Mouse (Mus musculus): ENCODE results near the gene Spcs3. TPM values are rescaled to one million over a fixed set of nuclear protein-coding genes. Genes with fewer than 3 reads are reported as not detected.
A peak's percentile ranks its signal among the peaks of the same experiment; 100 is the strongest.
"Not testable (repeated sequence)": the region's sequence is repeated elsewhere in the genome, so short reads cannot be mapped to it uniquely, and the experiment has no call there.

Gene Spcs3
- 10 to 100 TPM; 53.6 to 54.0 TPM for total RNA-seq (2021)
- long read RNA-seq, experiment 1, transcript Spcs3-201 (5 exons, 3,466 nt), result major isoform, 105 of 114 reads
- long read RNA-seq, experiment 1, partial matches to known transcripts, result 1 of 114 reads
- long read RNA-seq, experiment 1, other reads (novel, unspliced or antisense), result 8 of 114 reads
- long read RNA-seq, experiment 2, transcript Spcs3-201 (5 exons, 3,466 nt), result major isoform, 80 of 91 reads
- long read RNA-seq, experiment 2, partial matches to known transcripts, result 2 of 91 reads
- long read RNA-seq, experiment 2, other reads (novel, unspliced or antisense), result 9 of 91 reads

DNA sequence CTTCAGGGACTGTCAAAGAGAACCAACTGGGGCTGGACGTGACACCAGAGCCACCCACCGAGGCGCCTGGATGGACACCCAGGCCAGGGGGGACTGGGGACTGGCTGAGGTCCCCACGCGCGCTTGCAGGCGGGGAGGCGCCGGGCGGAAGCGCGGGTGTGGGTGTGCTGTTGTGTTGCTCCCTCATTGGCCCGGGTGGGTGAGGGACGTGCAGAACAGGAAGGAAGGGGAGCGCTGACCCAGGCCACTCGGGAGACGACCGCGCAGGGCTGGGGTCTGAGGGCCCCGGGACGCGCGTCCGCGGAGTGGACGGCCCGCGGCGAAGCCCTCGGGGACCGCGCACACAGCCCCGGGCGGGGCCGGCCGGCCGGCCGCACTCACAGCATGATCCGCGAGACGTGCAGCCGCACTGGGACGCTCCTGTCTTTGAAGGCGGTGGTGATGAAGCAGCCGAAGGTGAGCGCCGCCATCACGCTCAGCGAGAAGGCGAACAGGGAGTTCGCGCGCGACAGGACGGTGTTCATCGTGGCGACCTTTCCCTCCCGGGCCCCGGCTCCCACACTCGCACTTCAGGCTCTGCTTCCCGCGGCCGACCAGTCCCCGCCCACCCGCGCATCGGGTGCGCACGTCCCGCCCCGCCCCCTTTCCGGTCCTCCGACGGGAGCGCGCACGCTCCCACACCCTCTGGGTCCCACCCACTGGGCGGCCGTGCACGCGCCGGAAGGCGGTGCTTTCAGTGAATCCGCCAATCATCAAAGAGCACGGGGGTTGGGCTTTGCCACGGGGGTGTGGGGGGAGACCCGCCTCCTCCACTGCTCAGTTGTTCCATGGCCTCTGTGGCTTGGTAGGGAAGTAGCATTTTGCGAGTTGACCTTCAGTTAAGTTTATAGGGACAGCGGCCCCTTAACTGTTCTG lies at the start of gene Spcs3, which contains the start of gene Asb5:
Gene Spcs3 (minus strand): TSS at position 617 of the 915 bp plus-strand sequence.
Gene Asb5 (plus strand): TSS at position 199 of the 915 bp plus-strand sequence.
- intact Hi-C loops (cut with DNase I), result loop anchor here (5.0 to 10.0 kb wide), 3 partner anchors 68 to 195 kb away; no protein-coding TSS in a partner anchor
- peak; percentile 96 for DNase-seq (ENCODE audit: low spot score in 2 of 2)

DNA sequence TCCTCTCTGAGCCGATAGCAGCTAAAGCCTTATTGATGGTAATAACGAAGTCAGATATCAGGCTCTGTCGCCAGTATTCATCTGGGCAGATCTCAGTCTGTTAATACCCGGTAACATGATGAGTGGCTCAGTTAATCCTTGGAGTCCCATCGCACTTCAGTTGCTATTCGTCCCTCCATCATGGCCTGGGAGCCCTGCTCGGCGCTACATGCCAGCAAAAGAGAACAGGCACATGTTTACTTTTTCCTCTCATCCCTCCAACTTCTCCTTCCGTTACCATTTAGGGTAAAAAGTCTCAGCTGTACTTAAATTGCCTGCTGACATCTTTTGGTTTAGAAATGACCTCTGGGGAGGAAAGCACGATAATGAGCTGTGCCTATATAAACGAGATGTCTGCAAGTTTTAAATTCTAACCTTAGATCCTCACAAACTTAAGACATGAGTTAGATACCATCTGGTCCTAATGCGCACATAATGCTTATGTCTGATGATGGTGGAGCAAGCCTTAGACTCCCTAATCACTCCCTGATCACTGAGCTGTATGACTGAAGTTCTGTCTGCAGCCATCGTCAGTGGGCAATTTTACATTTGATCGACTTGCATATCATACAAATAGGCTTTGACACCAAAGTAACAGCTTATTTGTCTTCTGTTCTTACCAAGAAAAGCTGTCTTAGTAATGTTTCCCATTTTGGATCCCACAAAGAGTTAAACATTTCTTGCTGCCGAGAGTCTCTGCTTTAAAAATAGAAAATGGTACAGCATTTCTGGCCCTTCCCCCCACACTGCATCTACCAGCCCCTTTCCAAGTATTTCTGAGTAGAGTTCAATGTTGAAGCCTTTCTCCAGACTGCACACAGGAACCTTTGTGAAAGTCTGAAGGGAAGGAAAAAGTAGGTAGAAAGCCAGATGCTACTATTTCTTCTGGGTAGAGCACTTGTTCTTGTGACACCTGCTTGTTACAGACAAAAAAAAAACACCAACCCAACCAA lies 41.1 kb upstream of the Spcs3 start:
- intact Hi-C loops (cut with DNase I), result no loop called here
- peak in 1 of 2 experiments; percentile 23 for DNase-seq (ENCODE audit: low spot score in 2 of 2)

DNA sequence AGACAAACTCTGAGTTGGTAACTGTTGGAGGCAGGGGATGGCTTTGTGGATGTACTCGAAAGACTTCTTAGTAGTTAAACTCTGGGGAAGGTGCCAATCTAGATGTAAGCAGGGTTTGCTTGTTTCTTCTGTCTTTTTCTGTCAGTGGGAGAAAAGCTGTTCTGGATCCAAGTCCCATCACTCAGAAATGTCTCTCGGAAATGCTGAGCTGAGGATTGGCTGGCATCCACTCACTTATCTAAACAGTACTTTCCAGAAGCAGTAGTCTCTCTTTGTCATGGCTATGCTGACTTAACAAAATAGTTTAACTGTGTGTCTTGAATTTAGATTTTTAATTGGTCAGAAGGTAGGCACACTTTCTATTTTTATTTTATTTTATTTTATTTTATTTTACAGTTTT lies 37.4 kb upstream of the Spcs3 start:
- intact Hi-C loops (cut with DNase I), result no loop called here

DNA sequence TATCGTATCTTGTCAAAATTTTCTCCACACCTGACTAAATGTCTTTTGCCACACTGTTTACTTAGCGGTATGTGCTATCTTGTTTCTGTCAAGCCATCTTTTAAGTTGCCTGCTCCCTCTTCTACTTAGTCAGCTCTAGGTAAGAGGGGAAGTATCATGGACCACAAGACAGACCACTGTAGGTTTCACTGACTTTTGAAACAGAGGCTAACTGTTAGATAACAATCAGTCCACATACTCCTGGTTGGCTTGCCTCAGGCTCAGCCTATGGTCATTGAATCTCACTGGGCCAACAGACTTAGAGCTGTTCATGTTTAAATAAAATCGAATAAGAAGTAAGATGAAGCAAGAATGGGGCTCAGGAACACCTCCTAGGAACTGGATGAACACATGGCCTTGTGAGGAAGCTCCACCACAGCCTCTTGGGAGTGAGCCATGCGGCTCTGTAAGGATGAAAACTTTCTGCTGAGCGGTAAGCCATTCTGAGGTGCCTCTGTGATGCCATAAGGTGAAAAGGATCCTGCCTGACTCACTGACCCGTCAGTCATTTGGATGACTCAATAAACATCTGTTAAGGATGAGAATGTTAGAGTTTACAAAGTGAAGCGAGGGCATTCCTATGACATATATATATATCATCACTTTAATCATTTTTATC lies 35.9 kb upstream of the Spcs3 start:
- no peak for DNase-seq (ENCODE audit: low spot score in 2 of 2)
- intact Hi-C loops (cut with DNase I), result no loop called here

More for the DNA sequence above, 37.4 kb upstream of the Spcs3 start:
- no peak for DNase-seq (ENCODE audit: low spot score in 2 of 2)

DNA sequence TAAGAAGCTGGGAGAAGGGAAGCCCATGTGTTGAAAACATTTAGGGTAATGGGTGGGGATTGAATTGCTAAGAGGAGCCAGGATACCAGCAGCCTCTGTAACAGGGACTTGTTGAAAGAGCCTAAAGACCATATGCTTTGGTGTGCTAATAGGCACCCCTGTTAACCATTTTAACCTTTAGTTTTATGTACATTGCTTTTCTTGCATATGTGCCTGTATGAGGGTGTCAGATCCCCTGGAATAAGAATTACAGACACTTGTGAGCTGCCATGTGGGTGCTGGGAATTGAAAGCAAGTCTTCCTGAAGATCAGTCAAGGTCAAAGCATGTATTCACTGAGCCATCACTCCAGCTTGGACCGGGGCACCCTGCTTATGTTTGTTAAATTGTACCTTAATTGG lies 35.4 kb upstream of the Spcs3 start:
- no peak for DNase-seq (ENCODE audit: low spot score in 2 of 2)
- intact Hi-C loops (cut with DNase I), result no loop called here

DNA sequence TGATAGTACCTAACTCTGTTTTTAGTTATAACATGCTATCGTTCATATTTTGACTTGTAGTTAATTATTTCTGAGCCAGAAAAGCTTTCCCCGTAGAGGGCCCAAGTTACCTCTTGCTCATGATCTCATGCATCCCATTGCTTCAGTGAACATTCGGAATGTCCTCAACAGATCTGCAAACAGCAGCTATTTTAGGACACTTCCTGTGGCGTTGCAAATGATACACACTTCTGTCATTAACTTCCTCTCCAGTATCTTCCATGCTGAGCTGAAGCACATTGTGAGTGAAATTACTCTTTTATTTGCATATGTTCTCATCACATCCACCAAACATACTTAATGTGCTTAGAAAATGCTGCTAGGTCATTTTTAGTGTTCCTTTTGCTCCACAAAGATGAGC lies 32.3 kb upstream of the Spcs3 start:
- no peak for DNase-seq (ENCODE audit: low spot score in 2 of 2)
- intact Hi-C loops (cut with DNase I), result no loop called here

DNA sequence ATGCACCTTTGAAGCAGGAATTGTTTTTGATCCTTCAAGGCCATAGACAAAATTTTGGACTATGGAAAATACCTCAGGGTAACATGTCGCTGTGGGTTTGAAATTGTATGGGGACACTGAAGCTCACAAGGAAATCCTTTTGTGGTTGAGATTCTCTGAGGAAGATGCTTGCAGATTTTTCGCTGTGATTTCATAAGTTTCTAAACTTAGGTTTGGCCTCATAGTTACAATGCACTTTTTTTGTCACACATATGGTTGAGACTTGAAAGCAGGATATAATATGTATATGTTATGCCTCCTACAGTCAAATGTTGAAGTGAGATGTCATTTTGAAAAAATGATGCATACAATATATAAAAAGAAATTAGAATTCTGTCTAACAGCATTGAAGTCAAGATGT lies 25.1 kb upstream of the Spcs3 start:
- DNase-seq (ENCODE audit: low spot score in 2 of 2), result peak in 1 of 2 experiments; percentile 33
- intact Hi-C loops (cut with DNase I), result no loop called here

DNA sequence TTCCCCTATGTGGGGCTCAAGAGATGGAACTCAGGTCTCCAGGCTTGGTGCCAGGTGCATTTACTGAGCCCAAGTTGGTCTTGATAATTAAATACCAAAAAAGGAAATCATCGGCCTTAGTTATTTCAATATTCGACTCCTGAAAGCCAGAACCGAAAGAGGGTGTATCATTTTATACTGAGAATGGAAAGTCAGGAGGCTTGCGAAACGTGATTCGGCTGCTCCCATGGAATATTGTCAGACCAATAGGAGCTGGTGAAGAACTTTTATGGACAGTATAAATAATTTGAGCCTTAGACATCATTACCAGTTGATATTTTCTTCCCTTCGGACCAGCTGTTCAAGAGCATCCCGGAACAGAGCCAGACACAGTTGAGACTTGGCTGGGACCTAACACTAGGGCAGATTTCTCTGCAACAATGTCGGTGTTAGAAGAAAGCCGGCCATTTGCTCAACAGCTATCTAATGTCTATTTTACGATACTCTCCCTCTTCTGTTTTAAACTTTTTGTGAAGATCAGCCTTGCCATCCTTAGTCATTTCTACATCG lies 20.3 kb upstream of the Spcs3 start:
- intact Hi-C loops (cut with DNase I), result no loop called here
- no peak for DNase-seq (ENCODE audit: low spot score in 2 of 2)

DNA sequence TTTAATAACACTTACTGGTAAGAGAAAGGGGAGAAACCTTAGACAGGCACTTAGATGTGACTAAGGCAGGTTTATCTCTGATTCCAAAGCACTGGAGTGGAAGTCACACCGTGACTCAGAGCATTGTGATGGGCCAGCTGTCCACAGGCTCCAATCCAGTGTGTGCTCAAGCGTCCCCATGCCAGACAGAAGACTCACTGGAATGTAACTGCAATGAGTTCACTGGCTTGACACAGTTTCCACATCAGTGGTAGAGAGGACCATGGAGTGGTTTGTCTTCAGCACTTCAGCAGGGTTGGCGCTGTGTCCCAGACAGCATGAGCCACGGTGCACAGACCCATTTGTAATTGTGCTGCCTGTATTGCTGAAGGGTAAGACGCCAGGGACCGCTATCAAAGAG lies 18.6 kb upstream of the Spcs3 start:
- intact Hi-C loops (cut with DNase I), result no loop called here

DNA sequence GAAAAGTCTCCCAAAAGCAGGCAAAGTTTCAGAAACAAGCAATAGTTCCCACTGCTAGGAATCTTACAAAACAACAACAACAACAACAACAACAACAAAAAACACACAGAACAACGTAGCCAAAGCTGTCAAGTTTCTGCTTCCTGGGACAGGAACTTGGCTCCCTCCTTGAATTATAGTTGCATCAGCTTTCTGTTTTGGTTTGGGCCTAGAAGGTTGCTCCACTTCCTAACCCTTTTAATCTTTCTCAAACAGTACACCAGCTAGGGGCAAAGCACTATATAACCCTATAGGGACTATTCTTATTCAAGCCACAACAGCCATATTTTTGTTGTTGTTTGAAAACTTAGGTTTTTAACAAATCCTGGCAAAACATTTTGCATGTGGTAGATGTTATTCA lies 11.5 kb upstream of the Spcs3 start:
- DNase-seq (ENCODE audit: low spot score in 2 of 2), result no peak
- intact Hi-C loops (cut with DNase I), result no loop called here

More for the DNA sequence above, 18.6 kb upstream of the Spcs3 start:
- no peak for DNase-seq (ENCODE audit: low spot score in 2 of 2)

DNA sequence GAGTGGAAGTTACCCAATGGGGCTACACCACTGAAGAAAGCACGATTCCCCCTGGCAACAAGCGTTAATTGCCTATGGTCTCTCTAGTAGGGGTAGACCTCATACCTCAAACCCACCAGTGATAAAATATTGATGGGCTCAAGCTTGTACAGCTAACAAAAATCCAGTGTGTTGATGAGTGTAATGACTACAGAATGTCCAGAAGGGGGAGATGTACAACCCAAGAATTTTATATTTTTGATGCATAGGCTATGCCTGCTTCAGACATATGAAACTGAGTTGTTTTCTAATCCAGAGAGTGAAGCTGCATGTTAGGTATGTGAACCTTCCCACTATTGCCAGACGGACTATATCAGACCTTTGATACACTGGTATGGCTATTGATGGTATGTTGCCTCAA lies 7.5 kb upstream of the Spcs3 start:
- intact Hi-C loops (cut with DNase I), result no loop called here
- no peak for DNase-seq (ENCODE audit: low spot score in 2 of 2)

DNA sequence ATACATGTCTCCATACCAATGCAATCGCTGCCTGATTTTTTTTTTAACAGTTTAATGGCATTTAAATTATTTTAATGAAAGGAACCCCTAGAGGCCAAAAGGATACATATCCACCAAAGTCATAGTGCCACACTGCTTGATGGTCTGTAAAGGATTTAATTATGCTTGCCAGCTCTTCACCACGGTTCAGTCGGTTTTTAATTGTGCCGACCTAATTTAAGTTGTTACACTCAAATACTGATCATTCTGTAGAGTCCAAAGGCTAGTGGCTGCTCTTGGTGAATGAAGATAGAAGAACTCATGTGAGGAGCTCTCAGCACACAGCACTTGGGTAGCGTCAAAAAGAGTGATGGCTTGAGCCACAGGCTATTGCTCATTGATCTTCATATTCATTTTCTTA lies 5.4 kb upstream of the Spcs3 start:
- intact Hi-C loops (cut with DNase I), result no loop called here
- no peak for DNase-seq (ENCODE audit: low spot score in 2 of 2)

DNA sequence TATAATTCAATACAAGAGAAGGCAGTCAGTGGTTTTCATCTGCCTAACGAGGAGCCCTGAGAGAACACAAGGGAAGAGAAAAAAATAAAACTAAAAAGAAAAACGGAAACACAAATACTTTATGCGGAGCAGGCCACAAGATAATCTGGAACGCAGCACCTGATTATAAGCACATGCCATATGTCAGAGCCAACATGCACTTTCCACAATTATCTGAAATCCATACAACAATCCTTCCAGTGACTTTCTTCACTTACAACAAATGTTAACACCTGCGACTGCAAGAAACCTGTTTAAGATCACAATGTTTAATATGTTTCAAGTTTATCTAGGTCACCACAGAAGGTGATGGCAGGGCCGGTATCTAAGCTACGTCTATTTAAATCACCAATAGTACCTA lies 1.2 kb downstream of the Spcs3 start:
- intact Hi-C loops (cut with DNase I), result loop anchor here (5.0 to 10.0 kb wide), 3 partner anchors 69 to 196 kb away; no protein-coding TSS in a partner anchor
- DNase-seq (ENCODE audit: low spot score in 2 of 2), result no peak

DNA sequence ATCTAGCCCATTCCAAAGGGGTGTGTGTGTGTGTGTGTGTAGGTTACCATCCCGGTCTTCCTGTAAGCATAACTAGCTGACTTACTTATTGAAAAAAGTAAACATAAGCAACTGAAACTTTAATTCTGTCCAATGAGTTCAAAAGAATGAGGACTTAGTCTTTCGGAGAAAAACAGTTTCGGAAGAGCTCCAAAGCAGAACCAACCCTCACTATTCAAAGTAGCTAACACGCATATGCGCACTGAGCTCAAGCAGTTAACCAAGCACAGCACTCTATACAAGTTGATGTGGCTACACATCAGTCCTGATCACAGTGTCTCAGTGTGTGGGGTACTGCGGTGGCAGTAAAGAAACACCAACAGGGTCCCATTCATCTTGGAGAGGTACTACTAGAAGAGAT lies 3.1 kb downstream of the Spcs3 start:
- intact Hi-C loops (cut with DNase I), result loop anchor here (5.0 to 10.0 kb wide), 3 partner anchors 71 to 198 kb away; no protein-coding TSS in a partner anchor
- DNase-seq (ENCODE audit: low spot score in 2 of 2), result no peak

DNA sequence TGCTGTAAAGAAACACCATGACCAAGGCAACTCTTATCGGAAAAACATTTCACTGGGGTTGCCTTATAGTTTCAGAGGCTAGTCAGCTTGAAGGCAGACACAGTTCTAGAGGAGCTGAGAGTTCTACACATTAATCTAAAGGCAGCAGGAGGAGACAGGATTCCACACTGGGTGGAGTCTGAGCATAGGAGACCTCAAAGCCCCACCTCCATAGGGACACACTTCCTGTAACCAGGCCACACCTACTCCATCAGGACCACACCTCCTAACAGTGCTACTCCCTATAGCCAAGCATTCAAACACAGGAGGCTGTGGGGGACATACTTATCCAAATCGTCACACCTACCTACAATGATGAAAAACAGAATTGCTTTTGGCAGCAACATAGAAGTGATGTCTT lies 4.2 kb downstream of the Spcs3 start:
- intact Hi-C loops (cut with DNase I), result loop anchor here (5.0 to 10.0 kb wide), 3 partner anchors 72 to 199 kb away; no protein-coding TSS in a partner anchor
- no peak for DNase-seq (ENCODE audit: low spot score in 2 of 2)

DNA sequence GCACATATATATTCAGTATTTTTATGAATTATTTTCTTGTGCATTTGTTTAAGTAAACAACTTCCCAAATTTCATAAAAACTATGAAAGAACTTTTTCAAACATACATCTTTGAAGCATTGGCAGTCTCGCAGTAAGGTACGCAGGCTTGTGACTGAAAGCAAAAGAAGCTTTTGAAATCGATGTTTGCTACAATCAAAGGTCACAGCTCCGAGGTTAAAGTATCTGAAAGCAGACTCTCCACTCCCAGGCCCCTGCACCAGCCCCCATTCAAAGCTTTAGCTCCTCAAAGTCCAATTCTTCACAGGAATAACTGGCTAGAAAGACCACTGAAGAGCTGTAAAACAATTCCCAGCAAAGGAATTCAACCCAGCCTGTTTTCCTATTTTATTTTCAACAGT lies 9.3 kb downstream of the Spcs3 start:
- intact Hi-C loops (cut with DNase I), result loop anchor here (10.0 kb wide), 1 partner anchor 204 kb away; no protein-coding TSS in a partner anchor
- DNase-seq (ENCODE audit: low spot score in 2 of 2), result no peak

DNA sequence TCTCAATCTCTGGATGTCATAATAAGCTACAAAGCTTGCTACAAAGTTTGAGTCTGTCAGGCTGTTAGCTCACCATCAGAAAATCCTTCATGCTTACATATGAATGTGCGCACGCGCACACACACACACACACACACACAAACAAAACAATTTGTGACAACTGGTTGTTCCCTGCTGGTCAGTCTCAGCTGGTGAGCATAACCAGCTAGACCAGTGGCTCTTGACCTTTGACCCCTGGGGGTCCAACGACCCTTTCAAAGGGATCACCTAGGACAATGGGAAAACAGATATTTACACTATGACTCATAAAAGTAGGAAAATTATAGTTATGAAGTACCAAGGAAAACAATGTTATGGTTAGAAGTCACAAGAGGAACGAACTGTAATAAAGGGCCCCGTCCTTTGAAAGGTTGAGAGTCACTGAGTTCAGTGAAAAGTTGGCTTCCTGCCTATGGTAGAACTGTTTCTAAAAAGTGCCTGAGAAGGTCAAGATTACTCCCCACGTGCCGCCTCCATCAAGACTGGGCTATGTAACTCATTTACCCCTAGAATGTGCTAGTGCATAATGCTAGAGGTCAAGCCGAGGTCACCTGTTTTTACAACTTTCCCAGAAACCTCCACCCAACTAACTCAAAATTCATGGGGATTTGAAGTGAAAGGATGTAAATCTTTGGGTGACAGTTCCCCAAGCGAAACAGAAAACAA lies 10.9 kb downstream of the Spcs3 start:
- no peak for DNase-seq (ENCODE audit: low spot score in 2 of 2)
- intact Hi-C loops (cut with DNase I), result no loop called here

DNA sequence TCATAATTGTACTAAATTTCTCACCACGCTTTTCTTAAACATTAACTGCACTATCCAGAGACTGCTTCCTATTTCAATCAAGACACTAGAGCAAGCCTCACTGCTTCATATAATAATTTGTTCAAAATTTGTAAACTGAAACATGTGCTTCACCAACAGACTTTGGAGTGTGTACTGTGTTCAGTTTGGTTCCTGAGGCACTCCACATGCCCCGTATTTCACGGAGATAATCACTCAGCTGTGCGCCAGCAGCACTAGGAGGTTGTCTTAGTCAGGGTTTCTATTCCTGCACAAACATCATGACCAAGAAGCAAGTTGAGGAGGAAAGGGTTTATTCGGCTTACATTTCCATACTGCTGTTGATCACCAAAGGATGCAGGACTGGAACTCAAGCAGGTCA lies 17.6 kb downstream of the Spcs3 start:
- intact Hi-C loops (cut with DNase I); DNase-seq (ENCODE audit: low spot score in 2 of 2): not testable (repeated sequence)
